Mouse (Mus musculus) forebrain, embryonic 15.5 days (tissue): ENCODE measurements around the gene Ninj1. TPM values are rescaled to one million over a fixed set of nuclear protein-coding genes. Genes with fewer than 3 reads are reported as not detected.

Experiments used
- ATAC-seq: fragments of 200-750 bp; cut with Nextera tagmentation; replicated peaks from 2 replicates; pipeline ENCODE4 v1.8.0; 2017; ENCODE audit warnings: mild to moderate bottlenecking, moderate TSS enrichment, moderate library complexity
- H3K27ac ChIP-seq: fragments of 300-500 bp; sonication (generic); replicated peaks from 2 replicates; pipeline ENCODE4 v1.5.1; 2015; ENCODE audit warnings: mild to moderate bottlenecking, inconsistent platforms
- H3K27me3 ChIP-seq: fragments of 300-500 bp; sonication (generic); 2 replicates; pipeline ENCODE4 v1.6.1; 2015; ENCODE audit warnings: inconsistent platforms
- H3K36me3 ChIP-seq: fragments of 300-500 bp; sonication (generic); 2 replicates; pipeline ENCODE4 v1.6.1; 2015; ENCODE audit warnings: mild to moderate bottlenecking, inconsistent platforms
- H3K4me1 ChIP-seq: fragments of 300-500 bp; sonication (generic); 2 replicates; pipeline ENCODE4 v1.6.1; 2015; ENCODE audit warnings: inconsistent platforms
- H3K4me2 ChIP-seq: fragments of 300-500 bp; sonication (generic); replicated peaks from 2 replicates; pipeline ENCODE4 v1.6.1; 2015; ENCODE audit warnings: mild to moderate bottlenecking, inconsistent platforms
- H3K4me3 ChIP-seq: fragments of 300-500 bp; sonication (generic); 2 replicates; pipeline ENCODE4 v1.5.1; 2015; ENCODE audit warnings: mild to moderate bottlenecking, inconsistent platforms
- H3K9ac ChIP-seq: fragments of 300-500 bp; sonication (generic); replicated peaks from 2 replicates; pipeline ENCODE4 v1.6.1; 2015; ENCODE audit warnings: mild to moderate bottlenecking, inconsistent platforms
- H3K9me3 ChIP-seq: fragments of 300-500 bp; sonication (generic); 2 replicates; pipeline ENCODE4 v1.6.1; 2016; ENCODE audit warnings: inconsistent platforms
- WGBS: fragments of 180-500 bp; shearing (Covaris S2); methylation state at CpG from one replicate; pipeline ENCODE4 v1.1.7; 2015; ENCODE audit warnings: mixed read lengths; 5-methylcytosine and 5-hydroxymethylcytosine counted together
- polyA plus RNA-seq: library from polyadenylated mRNA; unstranded; fragments of >200 nt; fragmentation: Nextera tagmentation; extraction: Ambion mirVana; gene quantifications from 2 replicates; pipeline ENCODE4 v1.2.1, GENCODE M21; 2015

Ninj1 gene
- polyA plus RNA-seq, 1 experiment from 2014 or later = 22.0 TPM

DNA sequence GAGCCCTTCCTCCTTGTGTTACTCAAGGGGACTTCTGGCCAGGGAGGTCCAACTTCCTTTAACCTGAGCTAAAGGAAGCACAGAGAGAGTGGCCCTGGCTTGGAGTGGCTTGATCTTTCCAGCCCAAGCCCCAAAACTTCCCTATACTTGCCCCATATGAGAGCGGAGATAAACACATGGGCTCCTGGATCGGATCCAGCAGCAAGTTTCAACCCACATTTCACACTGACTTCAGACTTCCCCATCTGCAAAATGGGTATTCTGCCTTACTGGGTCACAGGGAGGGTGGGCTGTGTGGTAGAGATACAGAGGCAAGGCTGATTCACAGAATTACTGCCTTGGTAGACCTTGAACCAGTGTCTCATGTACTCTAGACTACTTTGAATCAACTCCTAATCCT is 56.2 kb downstream of the Ninj1 start:
- H3K27ac ChIP-seq = no peak overlapping the region
- no peak overlapping the region for H3K4me2 ChIP-seq
- peaks cover 22% of the 10 kb centered on the region for H3K27me3 ChIP-seq
- no peaks in the 10 kb centered on the region for H3K36me3 ChIP-seq
- H3K4me3 ChIP-seq = no peak overlapping the region
- 97% methylated on average over 2 of the region's 2 CpGs for WGBS
- no peak overlapping the region for H3K9ac ChIP-seq
- ATAC-seq = no peak
- peaks cover 8% of the 10 kb centered on the region for H3K4me1 ChIP-seq
- H3K9me3 ChIP-seq = no peaks in the 10 kb centered on the region

DNA sequence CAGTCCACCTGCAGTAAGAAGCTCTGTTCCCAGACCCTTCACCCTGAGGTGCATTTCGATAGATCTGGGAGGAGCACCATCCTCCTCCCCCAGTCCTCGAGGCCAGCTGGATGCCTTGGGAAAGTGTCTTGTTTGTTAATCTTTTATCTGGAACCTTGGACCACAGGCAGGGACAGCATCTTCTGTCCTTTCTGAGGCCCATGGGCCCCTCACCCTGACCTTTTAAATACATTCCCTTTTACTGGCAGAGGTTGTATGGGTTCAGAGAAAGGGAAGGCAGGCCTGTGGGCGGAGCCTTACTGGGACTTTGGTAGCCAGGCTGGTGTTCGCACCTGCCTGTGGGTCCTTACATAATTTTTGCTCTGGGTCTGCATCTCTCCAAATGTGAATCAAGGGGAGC is 58.0 kb downstream of the Ninj1 start:
- no peak overlapping the region for H3K9ac ChIP-seq
- no peak overlapping the region for H3K4me3 ChIP-seq
- WGBS = 57% methylated on average over 4 of the region's 4 CpGs
- peaks cover 26% of the 10 kb centered on the region for H3K27me3 ChIP-seq
- H3K9me3 ChIP-seq = no peaks in the 10 kb centered on the region
- H3K36me3 ChIP-seq = no peaks in the 10 kb centered on the region
- no peak overlapping the region for H3K27ac ChIP-seq
- H3K4me2 ChIP-seq = no peak overlapping the region
- ATAC-seq = no peak
- peaks cover 8% of the 10 kb centered on the region for H3K4me1 ChIP-seq

Other genes starting within 250 kb of the Ninj1 start
- 13.9 and 14.4 TPM in 2 replicates for gene Fam120a, start 219.5 kb upstream of the Ninj1 start, polyA plus RNA-seq
- gene Wnk2, start 39.5 kb upstream of the Ninj1 start, polyA plus RNA-seq = 21.6 and 21.9 TPM in 2 replicates
- 21.1 and 23.1 TPM in 2 replicates for gene Card19, start 28.6 kb downstream of the Ninj1 start, polyA plus RNA-seq
- 0.68 and 0.98 TPM in 2 replicates for gene Susd3, start 61.2 kb downstream of the Ninj1 start, polyA plus RNA-seq
- 3.4 and 3.9 TPM in 2 replicates for gene Fgd3, start 132.8 kb downstream of the Ninj1 start, polyA plus RNA-seq
- gene Bicd2, start 154.1 kb downstream of the Ninj1 start, polyA plus RNA-seq = 26.4 and 27.1 TPM in 2 replicates
- 15.1 and 15.9 TPM in 2 replicates for gene Ippk, start 233.8 kb downstream of the Ninj1 start, polyA plus RNA-seq